19 mouse cellular contexts compared by ENCODE assay signal in the genomic region with DNA sequence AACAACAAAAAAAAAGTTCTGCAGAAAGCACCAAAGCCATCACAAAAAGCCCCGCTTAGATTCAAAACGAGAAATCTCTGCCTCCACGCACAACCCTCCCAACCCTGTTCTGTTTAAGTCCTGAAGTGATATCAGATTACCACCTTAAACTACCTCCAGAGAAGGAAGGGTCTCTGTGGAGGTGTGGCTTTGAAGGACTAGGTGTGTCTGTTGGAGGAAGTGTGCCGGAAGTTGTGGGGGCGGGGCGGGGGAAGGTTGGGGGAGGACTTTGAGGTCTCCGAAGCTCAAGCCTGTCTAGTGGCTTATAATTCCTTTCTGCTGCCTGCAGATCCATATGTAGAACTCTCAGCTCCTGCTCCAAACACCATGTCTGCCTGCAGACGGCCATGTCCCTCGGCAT.
DNase-seq lines count a peak whose midpoint lies in the region; ATAC-seq and TF ChIP-seq lines count a peak whose summit lies in the region.
"Had no signal": no experiment of that assay in that cellular context is flagged by ENCODE, and none has a peak within 500 bp of the region (broad histone marks: within the 10 kb centered on the region; RNA-seq: fewer than 3 reads in every experiment).

No protein-coding gene starts in this region.

- no peak overlapping the region for H3K27ac ChIP-seq in kidney, postnatal 0 days
- peak overlapping the region; percentile 26 for H3K27ac ChIP-seq in forebrain, embryonic 10.5 days
- H3K27ac ChIP-seq in limb, embryonic 11.5 days (replicated peaks; ENCODE audit: low read depth, low read length): 0 out of 2 replicates have a peak overlapping the region, but pooled peaks have one; percentile 23
- H3K27ac ChIP-seq in neural tube, embryonic 15.5 days (replicated peaks): no peak overlapping the region
- H3K27ac ChIP-seq: liver, embryonic 14.5 days; neural tube, embryonic 12.5 days had no signal

- no peaks in the 10 kb centered on the region for H3K27me3 ChIP-seq in kidney, postnatal 0 days (ENCODE audit: insufficient read depth, low read length)
- no peaks in the 10 kb centered on the region for H3K27me3 ChIP-seq in forebrain, embryonic 10.5 days (ENCODE audit: poor library complexity, severe bottlenecking)
- H3K27me3 ChIP-seq in limb, embryonic 11.5 days (ENCODE audit: control insufficient read depth, insufficient read depth, low read length): no peaks in the 10 kb centered on the region
- no peaks in the 10 kb centered on the region for H3K27me3 ChIP-seq in neural tube, embryonic 15.5 days (replicated peaks)
- H3K27me3 ChIP-seq: megakaryocyte, embryonic 14.5 days; neural tube, embryonic 12.5 days had no signal

- H3K4me2 ChIP-seq in kidney, postnatal 0 days (ENCODE audit: low read length): peak overlapping the region; percentile 40
- H3K4me2 ChIP-seq in limb, embryonic 11.5 days (ENCODE audit: low read depth, severe bottlenecking): no peak overlapping the region; the same call in 1 of the 2 replicates
- no peak overlapping the region for H3K4me2 ChIP-seq in neural tube, embryonic 15.5 days
- H3K4me2 ChIP-seq: neural tube, embryonic 12.5 days had no signal

- DNase-seq in kidney, postnatal 0 days (ENCODE audit: low spot score): no peak
- no peak for DNase-seq in kidney, postnatal 10 days
- peak; percentile 56 for DNase-seq in ZHBTc4 (ENCODE audit: low read depth, low spot score)
- peak; percentile 18 for DNase-seq in forebrain, embryonic 10.5 days (ENCODE audit: extremely low spot score, low spot score)
- no peak for DNase-seq in limb, embryonic 11.5 days (ENCODE audit: low spot score)
- no peak for DNase-seq in cerebellum, postnatal 10 days
- DNase-seq in T-cell, adult 2 months (ENCODE audit: low spot score): no peak
- DNase-seq: cerebellum, postnatal 36 days; heart, postnatal 14 days; kidney, adult 2 months; layer of hippocampus, adult 9-11 months; lung, postnatal 10 days; right cerebral cortex, postnatal 25 days had no signal

- H3K4me1 ChIP-seq in kidney, postnatal 0 days (replicated peaks; ENCODE audit: insufficient read depth, low read length): peaks cover 3% of the 10 kb centered on the region; the same call in 1 of the 2 replicates
- peaks cover 14% of the 10 kb centered on the region for H3K4me1 ChIP-seq in forebrain, embryonic 10.5 days
- no peaks in the 10 kb centered on the region for H3K4me1 ChIP-seq in limb, embryonic 11.5 days (ENCODE audit: control insufficient read depth, insufficient read depth, low read length)
- 0 out of 2 replicates have a peak, but pooled peaks cover 3% of the 10 kb centered on the region for H3K4me1 ChIP-seq in neural tube, embryonic 15.5 days
- H3K4me1 ChIP-seq: neural tube, embryonic 12.5 days had no signal

- H3K36me3 ChIP-seq in kidney, postnatal 0 days (ENCODE audit: insufficient read depth, low read length): no peaks in the 10 kb centered on the region
- no peaks in the 10 kb centered on the region for H3K36me3 ChIP-seq in forebrain, embryonic 10.5 days (replicated peaks)
- H3K36me3 ChIP-seq in limb, embryonic 11.5 days (ENCODE audit: control insufficient read depth, insufficient read depth, low read length): no peaks in the 10 kb centered on the region
- H3K36me3 ChIP-seq in neural tube, embryonic 15.5 days: no peaks in the 10 kb centered on the region
- H3K36me3 ChIP-seq: neural tube, embryonic 12.5 days had no signal

- no peak overlapping the region for H3K4me3 ChIP-seq in kidney, postnatal 0 days (replicated peaks; ENCODE audit: low read depth, low read length)
- peak overlapping the region; percentile 23; the same call in 1 of the 2 replicates for H3K4me3 ChIP-seq in forebrain, embryonic 10.5 days
- H3K4me3 ChIP-seq in limb, embryonic 11.5 days (ENCODE audit: low read depth, low read length): no peak overlapping the region
- no peak overlapping the region for H3K4me3 ChIP-seq in neural tube, embryonic 15.5 days (replicated peaks)
- H3K4me3 ChIP-seq: erythroblast, embryonic 14.5 days; megakaryocyte, embryonic 14.5 days; neural tube, embryonic 12.5 days had no signal

- H3K9me3 ChIP-seq in kidney, postnatal 0 days (replicated peaks; ENCODE audit: low read length): no peaks in the 10 kb centered on the region
- no peaks in the 10 kb centered on the region for H3K9me3 ChIP-seq in forebrain, embryonic 10.5 days
- no peaks in the 10 kb centered on the region for H3K9me3 ChIP-seq in limb, embryonic 11.5 days (ENCODE audit: control insufficient read depth, low read length)
- H3K9me3 ChIP-seq in neural tube, embryonic 15.5 days (replicated peaks): no peaks in the 10 kb centered on the region
- H3K9me3 ChIP-seq: megakaryocyte, embryonic 14.5 days; neural tube, embryonic 12.5 days had no signal

- ATAC-seq in kidney, postnatal 0 days (replicated peaks; ENCODE audit: low FRiP score, low read depth): no peak
- ATAC-seq in limb, embryonic 11.5 days (ENCODE audit: insufficient number of reproducible peaks, low FRiP score, low TSS enrichment, low read depth): no peak
- no peak for ATAC-seq in neural tube, embryonic 15.5 days (ENCODE audit: low FRiP score)
- ATAC-seq: hindbrain, embryonic 16.5 days had no signal

- H3K9ac ChIP-seq in kidney, postnatal 0 days (ENCODE audit: low read depth, low read length): no peak overlapping the region
- H3K9ac ChIP-seq in limb, embryonic 11.5 days (ENCODE audit: low read length): no peak overlapping the region
- H3K9ac ChIP-seq in neural tube, embryonic 15.5 days (replicated peaks): no peak overlapping the region
- H3K9ac ChIP-seq: liver, embryonic 14.5 days; neural tube, embryonic 12.5 days had no signal

- 43% methylated on average over 9 of the region's 9 CpGs for WGBS in kidney, postnatal 0 days
- 50% methylated on average over 9 of the region's 9 CpGs for WGBS in forebrain, embryonic 10.5 days
- WGBS in limb, embryonic 11.5 days: 50% methylated on average over 9 of the region's 9 CpGs
- WGBS in neural tube, embryonic 15.5 days: 78% methylated on average over 9 of the region's 9 CpGs

- no peak for TF ChIP-seq CTCF in kidney, postnatal 0 days (IDR thresholded peaks at IDR 0.05; ENCODE audit: low read depth)

Comparison
In these comparisons a context has a peak if more than half of its experiments do, and no peak if none do; other contexts are left out.
1. DNase-seq: peak in ZHBTc4 (single experiment) and forebrain, embryonic 10.5 days (single experiment); none in kidney, postnatal 0 days (single experiment), kidney, postnatal 10 days (single experiment), limb, embryonic 11.5 days (single experiment), cerebellum, postnatal 10 days (0 of 2) and T-cell, adult 2 months (single experiment).
2. H3K27ac ChIP-seq: peak in forebrain, embryonic 10.5 days (single experiment) and limb, embryonic 11.5 days (single experiment); none in kidney, postnatal 0 days (single experiment) and neural tube, embryonic 15.5 days (single experiment).